Mouse (Mus musculus) heart, postnatal 0 days (tissue): ENCODE data around the gene Borcs7.

Experiments used
- CTCF ChIP-seq: IDR thresholded peaks from 2 replicates; pipeline ENCODE4 v1.5.1; 2016; ENCODE audit warnings: antibody characterized with exemption, control low read depth, low read depth
- EP300 ChIP-seq: IDR thresholded peaks from 2 replicates; pipeline ENCODE4 v1.6.1; 2016; ENCODE audit warnings: antibody characterized with exemption, low read depth

- TF ChIP-seq CTCF, result peak; percentile 84
- TF ChIP-seq EP300, result no peak
Measured at GRCm38 (mm10) chr19:46740341-46741008, 50.8 kb downstream of the Borcs7 start.
